Mouse (Mus musculus): Measurements from ENCODE around the gene Cetn4.

The Cetn4 gene

DNA sequence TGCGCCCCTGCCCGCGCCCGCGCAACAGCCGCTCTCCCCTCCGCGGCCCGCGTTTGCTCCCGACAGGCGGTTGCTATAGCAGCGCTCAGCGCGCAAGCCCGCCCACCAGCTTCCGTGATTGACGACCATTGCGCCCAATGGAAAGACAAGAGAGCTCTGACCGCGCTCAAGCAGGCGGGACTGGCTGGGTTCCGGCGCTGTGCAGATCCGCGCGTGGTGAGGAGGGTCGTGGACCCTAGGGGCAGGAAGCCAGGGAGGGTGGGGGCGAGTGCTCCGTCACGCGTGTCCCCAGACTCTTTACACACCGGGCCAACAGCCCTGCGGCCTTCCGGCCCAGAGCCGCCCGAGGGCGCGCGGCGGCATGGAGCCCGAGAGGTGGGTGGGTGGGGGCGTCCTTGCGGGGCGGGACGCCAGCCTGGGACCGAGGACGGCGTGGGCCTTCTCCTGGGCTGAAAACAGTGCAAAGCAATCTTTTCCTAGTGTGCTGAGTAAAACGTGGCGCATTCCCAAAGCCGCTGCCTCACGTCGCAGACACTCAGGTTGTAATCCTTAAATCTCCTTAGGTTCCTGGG lies at the start of gene Cetn4, which contains the start of gene Bbs12:
Gene Cetn4 (minus strand): TSS at position 339 of the 572 bp plus-strand sequence.
Gene Bbs12 (plus strand): TSS at position 185 of the 572 bp plus-strand sequence.
- peak; percentile 99 for DNase-seq

DNA sequence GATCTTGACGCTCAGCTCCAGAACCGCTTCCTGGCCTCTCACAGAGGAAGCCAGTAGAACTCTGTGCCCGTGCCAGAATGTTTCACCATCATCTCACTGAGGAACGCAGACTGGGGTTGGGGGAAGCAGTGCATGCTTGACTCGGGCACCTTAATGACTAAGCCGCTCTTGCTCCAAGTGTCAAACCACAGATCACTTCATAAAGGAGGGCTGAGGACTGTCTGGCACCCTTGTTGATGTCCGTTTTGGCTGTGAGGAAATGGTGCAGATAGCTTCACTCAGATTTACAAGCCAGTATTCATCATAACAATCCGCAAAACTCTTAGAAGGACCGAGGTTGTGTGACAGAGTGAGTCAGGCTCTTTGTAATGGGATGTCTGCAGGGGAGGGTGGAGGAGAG lies 48.2 kb upstream of the Cetn4 start:
- DNase-seq = no peak

GRCm38 (mm10) chr3:37354737-37355136 lies 42.2 kb upstream of the Cetn4 start:
- no peak for DNase-seq

- DNase-seq = no peak
Observed at GRCm38 (mm10) chr3:37353951-37354481, 41.5 kb upstream of the Cetn4 start.

- DNase-seq = no peak
Observed at GRCm38 (mm10) chr3:37350386-37350785, 37.9 kb upstream of the Cetn4 start.

DNA sequence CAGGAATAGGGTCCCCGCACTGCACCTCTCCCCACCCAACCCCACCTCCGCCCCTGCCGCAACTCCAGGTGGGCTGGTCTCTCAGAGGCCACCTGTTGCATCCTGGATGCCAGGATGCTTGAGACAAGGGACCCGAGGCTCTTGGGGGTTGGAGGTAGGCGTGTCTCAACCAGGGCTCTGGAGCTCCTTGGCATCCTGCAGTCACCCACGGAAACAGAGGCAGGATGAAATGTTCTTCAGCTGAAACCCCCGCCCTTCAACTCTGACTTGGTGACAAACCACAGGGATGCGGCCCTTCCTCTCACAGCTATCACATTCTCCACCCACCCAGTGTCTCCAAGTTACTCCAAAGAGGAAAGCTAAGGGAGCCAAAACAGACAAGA lies 36.6 kb upstream of the Cetn4 start:
- peak in 1 of 2 experiments; percentile 7 for DNase-seq

GRCm38 (mm10) chr3:37348221-37349165 lies 36.0 kb upstream of the Cetn4 start, which contains the start of gene Fgf2:
Gene Fgf2 (plus strand): TSS chr3:37348346.
- DNase-seq = peak; percentile 17 to 20

DNA sequence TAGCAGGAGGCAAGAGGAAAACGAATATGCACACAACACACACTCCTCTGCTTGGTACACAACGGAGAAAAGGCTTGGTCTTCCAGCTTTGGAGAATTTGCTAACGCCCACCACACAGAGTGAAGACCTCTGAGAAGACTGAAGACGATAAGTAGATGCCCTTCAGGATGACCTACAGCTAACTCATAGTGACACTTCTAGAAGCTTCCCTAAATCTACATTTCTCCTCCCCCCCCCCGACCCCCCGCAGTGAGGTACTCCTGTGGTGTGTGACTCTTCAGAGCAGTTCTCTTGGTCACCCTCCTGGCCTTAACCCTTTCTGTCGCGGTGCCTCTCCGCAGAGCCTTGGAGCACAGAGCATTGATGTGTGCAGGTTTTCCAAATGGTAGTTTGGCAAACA lies 35.2 kb upstream of the Cetn4 start:
- no peak for DNase-seq

- no peak for DNase-seq
Observed at GRCm38 (mm10) chr3:37342811-37343210, 30.3 kb upstream of the Cetn4 start.

DNA sequence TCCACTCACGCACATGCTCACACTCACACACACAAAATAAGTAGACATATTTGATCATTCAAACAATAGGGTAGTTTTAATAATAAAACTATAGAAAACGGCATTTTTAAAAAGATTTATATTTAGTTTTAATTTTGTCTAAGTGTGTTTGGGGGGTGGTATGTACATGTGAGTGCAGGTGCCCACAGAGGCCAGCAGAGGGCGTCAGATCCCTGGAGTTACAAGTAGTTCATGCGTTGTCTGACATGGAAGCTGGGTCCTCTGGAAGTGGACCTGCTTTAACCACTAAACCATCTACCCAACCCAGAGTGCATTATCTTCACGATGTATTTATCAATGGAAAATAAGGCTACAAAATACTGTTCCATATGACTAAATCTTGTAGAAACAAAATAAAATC lies 28.6 kb upstream of the Cetn4 start:
- peak; percentile 5 to 39 for DNase-seq

GRCm38 (mm10) chr3:37334053-37334452 lies 21.5 kb upstream of the Cetn4 start:
- DNase-seq = no peak

GRCm38 (mm10) chr3:37331999-37332449 lies 19.5 kb upstream of the Cetn4 start:
- no peak for DNase-seq

GRCm38 (mm10) chr3:37329963-37330362 lies 17.5 kb upstream of the Cetn4 start:
- DNase-seq = no peak

- no peak for DNase-seq
Observed at GRCm38 (mm10) chr3:37328489-37328888, 16.0 kb upstream of the Cetn4 start.

- DNase-seq = no peak
Observed at GRCm38 (mm10) chr3:37326627-37327026, 14.1 kb upstream of the Cetn4 start.

- no peak for DNase-seq
Observed at GRCm38 (mm10) chr3:37325317-37326112, 13.0 kb upstream of the Cetn4 start.

DNA sequence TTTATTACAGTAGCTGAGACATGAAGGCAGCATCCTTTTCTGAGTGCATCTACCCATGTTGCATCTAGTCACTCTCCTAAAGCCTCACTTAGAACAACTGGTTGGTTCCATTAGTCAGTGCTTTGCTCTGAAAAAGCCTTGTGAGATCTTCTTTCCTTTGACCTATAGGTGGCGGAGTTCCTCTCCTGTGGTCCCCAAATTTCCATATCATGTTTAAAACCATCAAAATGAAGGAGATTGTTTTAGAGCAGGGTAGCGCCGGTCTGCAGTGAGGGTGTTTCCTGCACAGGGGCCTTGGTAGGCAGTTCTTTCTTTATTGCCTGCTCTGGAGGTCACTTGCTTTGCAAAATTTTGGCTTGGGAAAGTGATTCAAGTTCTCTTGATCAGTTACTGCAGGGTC lies 11.8 kb upstream of the Cetn4 start:
- peak; percentile 16 to 43 for DNase-seq

DNA sequence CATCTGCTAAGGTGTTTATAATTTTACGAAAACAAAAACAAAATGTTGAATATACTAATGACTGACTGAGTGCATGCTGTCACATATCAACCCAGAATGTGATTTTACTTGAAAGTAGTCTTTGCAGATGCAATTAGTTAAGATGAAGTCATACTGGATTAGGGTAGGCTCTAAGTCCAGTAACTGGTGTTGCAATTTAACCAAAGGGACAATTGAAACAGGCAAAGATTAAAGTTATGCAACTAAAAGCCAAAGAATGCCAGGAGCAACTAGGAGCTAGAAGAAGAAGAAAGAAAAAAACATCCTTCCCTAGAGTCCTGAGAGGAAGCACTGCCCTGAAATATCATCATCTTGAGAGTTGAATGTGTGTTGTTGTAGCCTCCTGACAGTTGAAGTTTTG lies 3.7 kb upstream of the Cetn4 start:
- DNase-seq = no peak

- no peak for DNase-seq
Observed at GRCm38 (mm10) chr3:37313371-37313770, 863 bp upstream of the Cetn4 start.

DNA sequence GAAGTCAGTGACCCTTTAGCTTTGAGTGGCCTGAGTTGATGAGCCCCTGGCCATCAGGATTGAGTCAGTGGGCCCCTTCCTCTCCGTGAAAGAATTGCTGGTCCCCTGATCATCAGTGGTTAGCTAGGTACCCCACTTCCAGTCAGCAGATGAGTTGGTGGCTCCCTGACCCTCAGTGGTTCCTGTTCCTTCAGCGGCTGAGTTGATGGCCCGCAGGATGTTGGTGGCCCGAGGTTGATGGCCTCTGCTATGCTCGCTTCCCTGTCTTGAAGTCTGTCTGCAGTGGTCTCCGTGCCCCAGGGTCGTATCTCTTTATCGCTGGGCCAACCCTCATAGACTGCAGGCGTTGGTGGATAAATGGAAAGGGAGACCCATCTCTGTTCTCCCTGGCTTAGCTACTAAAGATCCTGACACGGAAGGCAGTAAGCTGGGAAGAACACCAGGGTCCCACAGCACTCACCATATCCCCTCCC lies 575 bp downstream of the Cetn4 start:
- no peak for DNase-seq

GRCm38 (mm10) chr3:37303392-37304139 lies 8.9 kb downstream of the Cetn4 start:
- no peak for DNase-seq

GRCm38 (mm10) chr3:37302685-37303084 lies 9.8 kb downstream of the Cetn4 start:
- DNase-seq = peak; percentile 55 to 64
